Mouse (Mus musculus) v-Abl transformed pro-B cells (cell line): ENCODE data around the gene Tmem51.

Experiments
- in situ Hi-C, 2 experiments: fragments of 400-800 bp; cut with MboI; formaldehyde crosslinking; loops; one replicate each; pipeline ENCODE4 v1.15.1; 2025; ENCODE audit not compliant: unreplicated experiment in 2 of 2

Gene Tmem51

DNA sequence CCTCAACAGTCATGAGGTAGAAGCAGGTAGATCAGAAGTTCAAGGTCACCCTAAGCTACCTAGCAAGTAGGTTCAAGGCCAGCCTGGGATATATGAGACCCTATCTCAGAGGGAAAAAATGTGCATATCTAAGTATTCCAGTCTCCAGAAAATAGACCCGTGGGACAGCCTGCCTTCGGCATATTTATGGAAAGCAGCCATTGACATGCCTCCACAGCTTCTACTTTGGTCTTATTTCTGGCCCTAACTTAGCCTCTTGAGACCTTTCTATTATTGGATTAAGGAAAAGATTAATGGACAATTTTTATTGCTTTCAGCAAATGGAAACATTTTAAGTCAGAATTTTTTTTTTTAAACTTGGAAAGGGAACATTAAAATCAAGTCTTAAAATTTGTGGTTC lies 57.1 kb downstream of the Tmem51 start:
- in situ Hi-C loops: no loop called here

DNA sequence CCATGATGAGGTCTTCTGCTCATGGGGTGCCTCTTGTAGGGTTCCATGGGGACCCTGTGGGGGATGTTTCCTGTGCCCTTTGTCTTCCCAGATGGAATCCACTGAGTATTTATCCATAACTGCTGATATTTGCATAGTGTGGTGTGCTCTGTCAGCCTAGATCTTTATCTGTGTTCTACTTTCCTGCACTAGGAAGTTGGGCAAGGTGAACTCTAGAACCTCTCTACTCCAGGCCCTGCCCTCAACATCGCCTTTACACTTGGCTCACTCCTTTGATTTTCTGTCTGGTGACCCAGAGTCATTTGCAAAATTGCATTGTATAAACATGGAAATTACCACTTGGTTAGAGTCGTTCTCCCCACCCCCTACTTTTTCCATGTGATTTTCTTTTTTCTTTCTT lies 59.6 kb downstream of the Tmem51 start:
- in situ Hi-C loops: loop anchor here in 1 of 2 experiments (25.0 kb wide), 1 partner anchor 1213 kb away; no protein-coding TSS in a partner anchor

DNA sequence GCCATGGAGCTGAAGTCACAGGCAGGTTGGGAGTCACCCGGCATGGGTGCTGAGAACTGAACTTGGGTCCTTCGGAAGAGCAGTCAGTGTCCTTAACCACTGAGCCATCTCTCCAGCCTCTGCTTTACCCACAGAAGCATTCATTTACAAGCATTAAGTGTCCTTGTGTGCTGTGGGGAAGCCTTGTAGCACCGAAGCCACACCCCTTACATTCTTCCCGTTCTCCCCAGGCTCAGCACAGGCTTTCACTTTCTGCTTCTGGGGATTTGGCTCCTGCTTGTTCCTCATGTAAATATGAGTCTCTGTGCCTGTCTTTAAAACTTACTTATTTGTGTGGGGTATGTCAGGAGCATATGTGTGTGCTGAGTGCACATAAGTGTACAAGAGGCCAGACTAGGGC lies 60.9 kb downstream of the Tmem51 start:
- in situ Hi-C loops: loop anchor here in 1 of 2 experiments (25.0 kb wide), 1 partner anchor 1214 kb away; no protein-coding TSS in a partner anchor

DNA sequence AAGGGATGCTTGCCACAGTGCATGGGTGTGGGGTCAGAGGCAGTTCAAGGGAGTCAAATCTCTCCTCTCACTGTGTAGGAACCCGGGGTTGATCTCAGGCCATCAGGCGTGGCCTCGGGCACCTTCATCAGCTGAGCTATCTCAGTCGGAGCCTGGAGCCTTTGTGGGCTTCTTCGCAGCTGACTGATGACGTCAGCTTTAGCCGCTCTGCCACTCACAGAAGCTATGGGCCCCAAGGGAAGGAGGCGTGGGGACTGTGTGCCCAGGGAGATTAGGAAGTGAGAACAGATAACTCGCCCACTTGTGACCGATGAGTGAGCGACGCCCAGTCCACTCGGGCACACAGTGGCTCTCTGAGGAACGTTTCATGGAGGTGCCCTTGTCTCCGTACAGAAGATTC lies 66.4 kb downstream of the Tmem51 start:
- in situ Hi-C loops: loop anchor here in 1 of 2 experiments (25.0 kb wide), 1 partner anchor 1220 kb away; no protein-coding TSS in a partner anchor

DNA sequence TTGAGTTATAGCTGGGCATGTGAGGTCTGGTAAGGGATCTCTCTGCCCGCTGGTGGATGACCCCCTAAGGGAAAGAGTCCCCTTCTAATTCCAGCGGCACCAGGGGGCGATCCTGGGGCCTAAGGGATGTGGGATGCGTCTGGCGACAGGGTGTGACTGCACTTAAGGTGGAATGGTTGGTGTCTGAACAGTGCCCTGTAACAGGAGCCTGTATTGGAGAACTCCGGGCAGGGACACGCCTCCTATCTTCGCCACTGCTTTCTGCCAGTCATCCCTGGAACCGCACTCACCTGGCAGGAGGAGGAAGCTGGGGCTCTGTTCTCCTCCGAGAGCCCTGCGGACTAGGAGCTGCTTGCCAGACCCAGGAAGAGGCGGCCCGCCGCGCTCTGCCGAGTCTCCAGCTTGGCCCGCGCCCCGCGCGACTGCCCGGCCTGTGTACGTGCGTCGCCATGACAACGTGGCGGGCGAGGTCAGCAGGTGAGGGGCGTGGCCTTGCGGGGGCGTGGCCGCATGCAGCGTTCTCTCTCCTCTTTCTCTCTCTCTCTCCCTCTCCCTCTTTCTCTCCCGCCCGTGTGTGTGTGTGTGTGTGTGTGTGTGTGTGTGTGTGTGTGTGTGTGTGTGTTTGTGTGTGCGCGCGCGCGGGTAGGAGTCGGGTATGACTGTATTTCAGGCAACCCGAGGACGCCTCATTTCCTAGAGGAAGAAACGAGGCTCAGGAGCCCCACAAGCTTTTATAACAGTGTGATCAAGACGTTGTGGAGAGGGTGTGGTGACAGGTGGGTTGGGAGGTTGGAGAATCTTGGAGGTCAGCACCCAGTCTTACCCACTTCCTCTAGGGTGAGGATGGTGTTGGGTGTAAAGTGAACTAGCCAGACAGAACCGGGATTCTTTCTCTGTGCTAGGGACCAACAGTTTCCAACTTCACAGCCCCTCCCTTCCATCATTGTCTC lies 69.2 kb downstream of the Tmem51 start, which contains the start of gene Fhad1:
Gene Fhad1 (minus strand): TSS at position 424 of the 950 bp plus-strand sequence.
- in situ Hi-C loops: loop anchor here in 1 of 2 experiments (25.0 kb wide), 1 partner anchor 1222 kb away; no protein-coding TSS in a partner anchor

DNA sequence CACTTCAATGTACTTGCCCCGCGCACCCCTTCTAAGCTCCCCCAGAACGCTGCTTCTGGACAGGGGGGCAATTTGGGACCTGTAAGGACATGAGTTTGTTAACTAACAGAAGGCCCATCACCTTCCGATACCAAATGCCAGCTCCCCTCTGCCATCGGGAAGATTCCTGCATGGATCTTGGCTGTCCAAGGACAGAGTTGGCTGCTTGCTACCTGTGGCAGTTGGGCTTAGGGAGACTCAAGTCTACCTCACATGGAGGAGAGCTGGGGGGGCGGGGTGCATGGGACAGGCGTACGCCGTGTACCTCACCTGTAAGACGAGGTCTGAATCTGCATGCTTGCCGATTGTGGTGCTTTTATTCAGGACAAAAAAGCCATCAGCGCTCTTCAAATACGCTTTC lies 72.9 kb downstream of the Tmem51 start:
- in situ Hi-C loops: loop anchor here in 1 of 2 experiments (25.0 kb wide), 1 partner anchor 1226 kb away; no protein-coding TSS in a partner anchor

DNA sequence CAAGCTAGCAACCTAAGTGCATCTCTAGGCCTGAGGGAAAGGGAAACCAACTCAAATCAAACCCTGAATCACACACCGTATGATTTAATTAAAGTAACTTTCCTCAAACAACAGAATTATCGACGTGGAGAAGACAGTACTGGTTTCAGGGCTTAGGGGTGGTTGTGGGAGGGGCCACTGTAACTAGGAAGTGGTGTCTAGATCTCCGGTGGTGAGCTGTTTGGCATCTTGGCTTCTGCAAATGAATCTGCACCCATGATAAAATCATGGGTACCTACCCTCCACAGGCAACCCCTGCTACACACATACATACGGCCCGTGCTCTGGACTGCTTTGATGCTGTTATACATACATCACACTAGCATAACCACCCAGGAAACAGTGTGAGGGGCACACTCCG lies 73.7 kb downstream of the Tmem51 start:
- in situ Hi-C loops: loop anchor here in 1 of 2 experiments (25.0 kb wide), 1 partner anchor 1227 kb away; no protein-coding TSS in a partner anchor

DNA sequence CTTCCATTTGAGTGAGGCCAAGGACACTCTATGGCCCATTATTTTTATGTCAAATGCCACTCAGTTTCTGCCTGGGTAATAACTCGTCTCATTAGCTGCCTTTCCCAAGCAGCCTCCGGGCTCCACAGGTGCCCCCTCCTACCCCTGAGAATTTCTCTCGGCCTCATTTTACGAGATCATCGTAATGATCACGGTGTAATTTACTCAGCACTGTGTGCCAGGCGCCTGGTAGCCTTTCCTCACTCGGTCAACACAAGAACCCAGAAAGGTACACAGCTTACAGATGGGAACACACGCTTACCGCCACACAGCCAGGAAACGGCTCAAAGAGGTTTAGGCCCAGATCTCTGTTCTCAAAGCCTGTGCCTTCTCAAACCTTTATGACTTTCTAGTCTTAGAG lies 75.9 kb downstream of the Tmem51 start:
- in situ Hi-C loops: loop anchor here in 1 of 2 experiments (25.0 kb wide), 1 partner anchor 1229 kb away; no protein-coding TSS in a partner anchor

DNA sequence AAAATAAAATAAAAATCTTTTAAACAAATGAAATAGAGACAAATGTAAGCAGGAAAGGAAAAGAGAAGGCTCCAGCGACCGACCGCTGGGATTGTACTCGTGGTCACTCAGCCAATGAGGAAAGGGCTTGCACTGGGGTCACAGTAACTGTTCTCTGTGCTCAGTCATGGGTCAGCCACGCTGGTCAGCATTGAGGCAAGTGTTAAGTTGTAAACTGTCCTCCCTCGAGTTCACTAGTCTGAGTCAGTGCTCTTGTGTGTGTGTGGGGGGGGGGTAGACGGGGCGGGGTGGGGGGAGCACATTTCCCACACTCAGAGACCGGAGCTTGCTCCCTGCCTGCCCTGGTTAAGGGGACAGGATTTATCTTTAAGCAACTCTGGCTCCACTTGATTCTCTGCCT lies 83.5 kb downstream of the Tmem51 start:
- in situ Hi-C loops: loop anchor here in 1 of 2 experiments (25.0 kb wide), 1 partner anchor 1237 kb away; no protein-coding TSS in a partner anchor

DNA sequence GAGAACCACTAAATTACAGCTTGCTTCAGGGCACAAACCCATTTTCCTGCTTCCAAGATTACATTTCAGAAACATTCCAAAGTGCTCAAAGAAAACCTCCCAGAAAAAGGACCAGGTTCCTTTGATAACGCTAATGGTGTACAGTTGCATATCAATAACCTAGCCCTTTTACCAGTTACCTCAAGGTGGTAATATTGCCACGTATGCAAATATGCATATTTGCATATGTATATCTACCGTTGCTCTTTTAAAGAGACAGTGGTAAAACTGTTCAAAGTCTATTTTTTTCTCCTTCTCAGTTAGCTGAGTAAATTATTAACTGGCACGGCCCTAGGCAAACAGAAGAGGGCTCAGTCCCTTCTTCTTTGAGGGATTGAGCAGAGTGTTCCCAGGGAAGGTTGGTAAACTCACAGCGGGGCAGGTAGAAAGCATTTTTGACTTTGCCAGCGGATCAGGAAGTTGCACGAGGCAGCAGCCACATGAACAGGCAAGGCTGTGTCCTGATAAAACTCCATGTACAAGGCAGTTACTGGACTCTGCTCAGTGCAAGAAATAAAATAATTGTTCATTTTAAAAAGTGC lies 84.5 kb downstream of the Tmem51 start:
- in situ Hi-C loops: loop anchor here (25.0 kb wide), 1 partner anchor 1238 kb away; no protein-coding TSS in a partner anchor

DNA sequence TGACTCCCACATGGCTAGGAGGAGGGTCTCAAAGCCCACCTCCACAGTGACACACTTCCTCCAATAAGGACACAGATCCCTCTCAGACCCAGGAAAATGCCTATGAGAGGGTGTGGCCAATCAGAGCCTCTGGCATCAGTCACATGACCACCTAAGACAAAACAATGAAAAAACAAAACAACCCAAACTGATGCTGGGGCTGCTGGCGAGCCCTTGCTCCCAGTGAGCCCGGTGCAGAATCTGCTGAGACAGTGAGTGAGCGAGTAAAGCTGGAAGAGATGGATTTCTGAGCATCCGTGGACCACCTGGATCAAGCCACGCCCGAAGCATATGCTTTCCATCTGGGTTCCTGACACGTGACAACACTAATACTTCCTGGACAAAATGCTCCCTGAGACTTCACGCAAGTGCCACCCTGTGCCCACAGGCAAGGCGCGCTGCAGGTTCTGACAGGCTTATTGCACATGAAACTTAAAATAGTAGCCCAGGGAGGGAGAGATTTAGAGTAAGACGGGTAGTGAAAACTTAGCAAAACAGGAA lies 85.8 kb downstream of the Tmem51 start:
- in situ Hi-C loops: loop anchor here in 1 of 2 experiments (25.0 kb wide), 1 partner anchor 1239 kb away; no protein-coding TSS in a partner anchor

DNA sequence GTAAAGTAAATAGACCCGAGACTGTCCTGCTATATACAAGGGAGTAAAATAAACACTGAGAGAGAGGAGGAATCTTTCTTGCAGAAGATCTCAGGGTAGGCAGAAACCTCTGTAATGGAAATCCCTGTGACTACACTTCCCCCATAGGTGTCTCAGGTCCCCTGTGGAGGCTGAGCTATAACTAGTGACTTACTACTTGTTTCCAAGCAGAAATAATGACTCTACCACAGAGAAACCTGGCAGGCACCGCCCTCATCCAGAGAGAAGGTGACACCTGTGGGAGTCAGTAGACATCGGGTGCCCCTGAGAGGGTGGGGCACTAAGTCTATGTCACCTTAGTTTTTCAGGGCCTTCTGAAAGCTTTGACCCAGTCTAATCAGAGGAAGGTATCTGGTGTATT lies 87.2 kb downstream of the Tmem51 start:
- in situ Hi-C loops: loop anchor here in 1 of 2 experiments (25.0 kb wide), 1 partner anchor 1240 kb away; no protein-coding TSS in a partner anchor

DNA sequence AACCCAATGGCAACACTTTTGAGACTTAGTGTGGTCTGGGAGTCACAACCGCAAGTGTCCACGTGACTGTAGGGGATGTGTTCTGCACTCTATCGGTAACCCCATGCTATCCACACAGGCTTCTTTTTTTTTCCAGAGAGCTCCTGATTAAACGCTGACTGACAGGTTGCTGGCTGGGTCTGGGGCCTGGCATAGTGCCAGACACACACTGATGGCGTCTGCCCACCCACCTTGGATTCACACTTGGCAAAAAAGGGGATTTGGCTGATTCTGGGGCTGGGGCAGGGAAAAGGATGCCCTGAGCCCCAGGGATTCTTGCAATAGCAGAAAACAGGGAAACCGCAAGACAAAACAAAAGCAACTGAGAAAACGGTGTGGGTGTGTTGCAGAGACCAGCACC lies 88.0 kb downstream of the Tmem51 start:
- in situ Hi-C loops: loop anchor here in 1 of 2 experiments (25.0 kb wide), 1 partner anchor 1241 kb away; no protein-coding TSS in a partner anchor

DNA sequence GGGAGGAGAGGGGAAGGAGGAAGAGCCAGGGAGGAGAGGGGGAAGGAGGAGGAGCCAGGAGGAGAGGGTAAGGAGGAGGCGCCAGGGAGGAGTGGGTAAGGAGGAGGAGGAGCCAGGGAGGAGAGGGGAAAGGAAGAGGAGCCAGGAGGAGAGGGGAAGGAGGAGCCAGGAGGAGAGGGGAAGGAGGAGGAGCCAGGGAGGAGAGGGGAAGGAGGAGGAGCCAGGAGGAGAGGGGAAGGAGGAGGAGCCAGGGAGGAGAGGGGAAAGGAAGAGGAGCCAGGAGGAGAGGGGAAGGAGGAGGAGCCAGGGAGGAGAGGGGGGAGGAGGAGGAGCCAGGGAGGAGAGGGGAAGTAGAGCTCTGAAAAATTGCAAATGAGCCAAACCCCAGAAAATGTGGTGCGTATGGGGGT lies 90.0 kb downstream of the Tmem51 start:
- in situ Hi-C loops: loop anchor here in 1 of 2 experiments (25.0 kb wide), 1 partner anchor 1243 kb away; no protein-coding TSS in a partner anchor

DNA sequence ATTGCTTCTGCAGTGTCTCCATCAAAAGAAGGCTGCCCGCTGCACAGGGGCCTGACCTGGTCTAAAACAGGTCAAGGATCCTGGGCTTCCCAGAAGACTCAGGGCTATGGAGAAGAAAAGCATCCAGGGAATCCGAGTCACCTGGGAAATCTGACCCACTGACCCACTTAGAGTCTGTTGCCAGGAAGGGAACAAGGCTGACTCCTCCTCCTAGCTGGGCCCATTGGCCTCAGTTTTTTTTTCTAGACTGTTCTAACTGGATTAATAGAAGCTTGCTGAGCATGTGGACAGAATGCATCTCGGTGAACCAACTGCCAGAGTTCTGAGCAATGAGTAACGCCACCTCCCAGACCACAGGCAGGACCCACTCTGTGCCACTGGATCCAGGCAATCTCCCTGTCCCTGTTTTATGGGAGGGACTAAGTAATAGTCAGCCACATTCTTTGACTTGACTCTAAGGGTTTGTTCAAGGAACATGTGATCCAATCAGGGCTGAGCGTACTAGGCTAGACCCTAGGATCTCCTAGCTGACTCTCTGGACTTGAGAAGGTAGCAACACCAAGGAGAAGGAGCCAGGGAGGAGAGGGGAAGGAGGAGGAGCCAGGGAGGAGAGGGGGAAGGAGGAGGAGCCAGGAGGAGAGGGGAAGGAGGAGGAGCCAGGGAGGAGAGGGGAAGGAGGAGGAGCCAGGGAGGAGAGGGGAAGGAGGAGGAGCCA lies 90.6 kb downstream of the Tmem51 start:
- in situ Hi-C loops: loop anchor here in 1 of 2 experiments (25.0 kb wide), 1 partner anchor 1244 kb away; no protein-coding TSS in a partner anchor

DNA sequence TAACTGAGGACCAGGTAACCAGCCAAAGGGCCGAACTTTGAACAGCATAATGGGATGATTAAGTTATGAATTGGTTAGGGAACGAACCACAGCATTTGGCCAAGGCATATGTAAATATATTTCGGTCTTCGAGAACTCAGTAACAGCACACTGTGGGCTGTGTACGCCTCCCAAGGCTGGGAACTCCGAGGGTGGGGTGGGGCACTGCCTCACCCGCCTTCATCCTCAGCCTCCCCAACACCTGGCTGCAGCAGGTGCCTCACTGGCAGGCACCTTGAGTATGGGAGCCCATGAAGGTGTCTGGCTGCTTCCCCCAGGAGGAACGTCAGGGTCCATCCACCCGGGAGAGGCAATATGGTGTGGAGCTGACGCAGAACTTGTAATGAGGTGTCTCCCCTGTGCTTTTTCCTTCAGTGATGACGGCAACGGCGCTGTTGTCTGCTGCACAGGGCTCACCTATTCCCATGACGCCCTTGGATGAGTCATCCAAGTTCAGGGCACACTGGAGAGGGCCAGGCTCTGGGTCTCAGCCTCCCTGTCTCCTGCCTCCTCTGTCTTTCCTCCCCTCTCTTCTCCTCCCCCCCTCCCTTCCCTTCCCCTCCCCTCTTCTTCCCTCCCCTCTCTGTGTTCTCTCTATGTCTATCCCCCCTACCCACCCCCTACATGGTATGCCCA lies 91.4 kb downstream of the Tmem51 start:
- in situ Hi-C loops: loop anchor here in 1 of 2 experiments (25.0 kb wide), 1 partner anchor 1245 kb away; no protein-coding TSS in a partner anchor

DNA sequence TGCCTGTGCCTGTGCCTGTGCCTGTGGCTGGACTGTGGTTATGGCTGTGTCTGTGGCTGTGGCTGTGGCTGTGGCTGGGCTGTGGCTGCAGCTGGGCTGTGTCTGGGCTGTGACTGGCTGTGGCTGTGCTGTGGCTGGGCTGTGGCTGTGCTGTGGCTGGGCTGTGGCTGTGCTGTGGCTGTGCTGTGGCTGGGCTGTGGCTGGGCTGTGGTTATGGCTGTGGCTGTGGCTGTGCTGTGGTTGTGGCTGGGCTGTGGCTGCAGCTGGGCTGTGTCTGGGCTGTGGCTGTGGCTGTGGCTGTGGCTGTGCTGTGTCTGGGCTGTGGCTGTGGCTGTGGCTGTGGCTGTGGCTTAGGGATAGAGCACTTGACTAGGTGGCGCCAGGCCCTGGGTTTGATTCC lies 95.9 kb downstream of the Tmem51 start:
- in situ Hi-C loops: loop anchor here in 1 of 2 experiments (25.0 kb wide), 1 partner anchor 1249 kb away; no protein-coding TSS in a partner anchor

DNA sequence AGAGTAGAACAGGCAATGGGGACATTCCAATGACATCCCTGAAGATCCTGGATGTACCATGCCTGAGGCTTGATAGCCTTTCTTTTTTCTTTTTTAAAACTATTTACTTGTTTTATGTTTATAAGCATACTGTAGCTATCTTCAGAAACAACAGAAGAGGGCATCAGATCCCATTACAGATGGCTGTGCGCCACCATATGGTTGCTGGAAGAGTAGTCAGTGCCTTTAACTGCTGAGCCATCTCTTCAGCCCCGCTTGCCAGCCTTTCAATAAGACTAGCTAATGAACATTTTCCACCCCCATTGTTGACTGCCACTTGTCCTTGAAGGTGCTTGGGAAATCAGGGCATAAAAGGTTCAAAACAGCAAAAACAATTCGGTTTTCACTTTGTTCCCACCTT lies 100.4 kb downstream of the Tmem51 start:
- in situ Hi-C loops: loop anchor here in 1 of 2 experiments (25.0 kb wide), 1 partner anchor 1254 kb away; no protein-coding TSS in a partner anchor

DNA sequence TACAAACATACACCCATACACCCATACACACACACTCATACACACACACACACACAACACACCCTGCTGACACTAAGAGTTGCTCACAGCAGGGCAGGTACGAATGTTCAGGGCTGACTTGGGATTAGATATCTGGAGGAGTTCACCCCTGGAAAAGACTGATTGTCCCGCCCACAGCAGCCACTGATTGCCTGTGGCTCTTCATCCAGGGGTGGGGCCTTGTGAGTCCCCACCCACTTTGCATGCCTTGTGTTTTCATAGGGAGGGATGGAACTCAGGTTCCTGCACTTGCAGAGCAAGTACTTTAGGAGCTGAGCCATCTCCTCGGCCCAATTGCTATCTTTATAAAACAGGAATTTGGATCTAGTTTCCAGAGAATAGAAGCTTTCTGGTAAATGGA lies 102.6 kb downstream of the Tmem51 start:
- in situ Hi-C loops: loop anchor here in 1 of 2 experiments (25.0 kb wide), 1 partner anchor 1256 kb away; no protein-coding TSS in a partner anchor
